Mouse (Mus musculus) hindbrain, embryonic 11.5 days (tissue): ENCODE measurements around the gene Mzf1. TPM values are rescaled to one million over a fixed set of nuclear protein-coding genes. Genes with fewer than 3 reads are reported as not detected.
A peak's percentile ranks its signal among the peaks of the same experiment; 100 is the strongest.

ENCODE experiments used
- ATAC-seq: fragments of 200-750 bp; cut with Nextera tagmentation; 2 replicates; pipeline ENCODE4 v1.8.0; 2017; ENCODE audit warnings: mild to moderate bottlenecking, moderate TSS enrichment, moderate library complexity; ENCODE audit not compliant: low FRiP score
- DNase-seq: peaks from one replicate; pipeline ENCODE4 v3.0.0-alpha.2; 2015; ENCODE audit warnings: low spot score
- H3K27ac ChIP-seq: fragments of 300-500 bp; sonication (generic); 2 replicates; pipeline ENCODE4 v1.5.1; 2014; ENCODE audit warnings: mild to moderate bottlenecking, low read depth, low read length
- H3K27me3 ChIP-seq: fragments of 300-500 bp; sonication (generic); 2 replicates; pipeline ENCODE4 v1.6.1; 2014; ENCODE audit warnings: mild to moderate bottlenecking, low read length, moderate library complexity, mixed read lengths; ENCODE audit not compliant: control insufficient read depth, insufficient read depth
- H3K36me3 ChIP-seq: fragments of 300-500 bp; sonication (generic); 2 replicates; pipeline ENCODE4 v1.6.1; 2014; ENCODE audit warnings: mild to moderate bottlenecking, low read length, moderate library complexity, mixed read lengths; ENCODE audit not compliant: control insufficient read depth, insufficient read depth
- H3K4me1 ChIP-seq: fragments of 300-500 bp; sonication (generic); replicated peaks from 2 replicates; pipeline ENCODE4 v1.6.1; 2014; ENCODE audit warnings: low read length, mixed read lengths; ENCODE audit not compliant: control insufficient read depth, insufficient read depth
- H3K4me2 ChIP-seq: fragments of 300-500 bp; sonication (generic); replicated peaks from 2 replicates; pipeline ENCODE4 v1.6.1; 2014; ENCODE audit warnings: mild to moderate bottlenecking, low read depth, low read length
- H3K4me3 ChIP-seq: fragments of 300-500 bp; sonication (generic); 2 replicates; pipeline ENCODE4 v1.5.1; 2014; ENCODE audit warnings: low read depth, low read length
- H3K9ac ChIP-seq: fragments of 300-500 bp; sonication (generic); 2 replicates; pipeline ENCODE4 v1.6.1; 2014; ENCODE audit warnings: low read depth, low read length
- H3K9me3 ChIP-seq: fragments of 300-500 bp; sonication (generic); 2 replicates; pipeline ENCODE4 v1.6.1; 2016; ENCODE audit warnings: low read length; ENCODE audit not compliant: control insufficient read depth
- WGBS: fragments of 180-500 bp; shearing (Covaris S2); extraction: QIAGEN DNeasy Blood & Tissue Kit; methylation state at CpG from one replicate; pipeline ENCODE4 v1.1.7; 2014; 5-methylcytosine and 5-hydroxymethylcytosine counted together
- polyA plus RNA-seq: library from polyadenylated mRNA; unstranded; fragments of >200 nt; fragmentation: Nextera tagmentation; extraction: Ambion mirVana; gene quantifications from 2 replicates; pipeline ENCODE4 v1.2.1, GENCODE M21; 2014

The Mzf1 gene
- polyA plus RNA-seq, 1 experiment from 2014 or later = 2.4 TPM

- no peak overlapping the region for H3K4me3 ChIP-seq
- H3K27me3 ChIP-seq = peaks cover 35% of the 10 kb centered on the region
- H3K9ac ChIP-seq = no peak overlapping the region
- peak; percentile 64 for ATAC-seq
- peaks cover 8% of the 10 kb centered on the region; the same call in 1 of the 2 replicates for H3K4me1 ChIP-seq
- H3K27ac ChIP-seq = no peak overlapping the region
- DNase-seq = peak; percentile 76
- no peaks in the 10 kb centered on the region for H3K36me3 ChIP-seq
- 13% methylated on average over 2 of the region's 2 CpGs for WGBS
- no peaks in the 10 kb centered on the region for H3K9me3 ChIP-seq
- H3K4me2 ChIP-seq = no peak overlapping the region
Measured at GRCm38 (mm10) chr7:13046084-13046483, 8.5 kb downstream of the Mzf1 start.

- Histone ChIP-seq H3K36me3 (no peaks in the 10 kb centered on the region), H3K4me3 (peak overlapping the region; percentile 40), H3K4me2 (peak overlapping the region; percentile 92), H3K27ac (no peak overlapping the region), H3K27me3 (peaks cover 35% of the 10 kb centered on the region), H3K9me3 (no peaks in the 10 kb centered on the region), H3K9ac (peak overlapping the region; percentile 66), H3K4me1 (peaks cover 8% of the 10 kb centered on the region; the same call in 1 of the 2 replicates)
- ATAC-seq (peak; percentile 15; the same call in 1 of the 2 replicates), DNase-seq (no peak)
- WGBS = 4% methylated on average over 23 of the region's 23 CpGs
Measured at GRCm38 (mm10) chr7:13044254-13044625, 10.3 kb downstream of the Mzf1 start.

GRCm38 (mm10) chr7:13043445-13044253 is 10.9 kb downstream of the Mzf1 start:
- H3K27me3 ChIP-seq = peaks cover 35% of the 10 kb centered on the region
- WGBS = 6% methylated on average over 85 of the region's 88 CpGs
- H3K9ac ChIP-seq = peak overlapping the region; percentile 66
- H3K9me3 ChIP-seq = no peaks in the 10 kb centered on the region
- H3K27ac ChIP-seq = no peak overlapping the region
- H3K4me1 ChIP-seq = peaks cover 10% of the 10 kb centered on the region; the same call in 1 of the 2 replicates
- ATAC-seq (peak; percentile 44), DNase-seq (peak; percentile 62)
- peak overlapping the region; percentile 92 for H3K4me2 ChIP-seq
- H3K4me3 ChIP-seq = peak overlapping the region; percentile 40
- no peaks in the 10 kb centered on the region for H3K36me3 ChIP-seq

- Histone ChIP-seq H3K4me3 (peak overlapping the region; percentile 40), H3K9ac (no peak overlapping the region), H3K27me3 (peaks cover 35% of the 10 kb centered on the region)
Measured at GRCm38 (mm10) chr7:13043120-13043444, 11.5 kb downstream of the Mzf1 start.

GRCm38 (mm10) chr7:13042511-13042910 is 12.1 kb downstream of the Mzf1 start:
- Histone ChIP-seq H3K36me3 (no peaks in the 10 kb centered on the region), H3K9ac (no peak overlapping the region), H3K4me1 (peaks cover 10% of the 10 kb centered on the region; the same call in 1 of the 2 replicates), H3K27ac (no peak overlapping the region), H3K9me3 (no peaks in the 10 kb centered on the region), H3K27me3 (peaks cover 35% of the 10 kb centered on the region), H3K4me3 (no peak overlapping the region), H3K4me2 (no peak overlapping the region)
- 78% methylated on average over 6 of the region's 6 CpGs for WGBS
- ATAC-seq (no peak), DNase-seq (no peak)

More at GRCm38 (mm10) chr7:13043120-13043444, 11.5 kb downstream of the Mzf1 start:
- H3K4me1 ChIP-seq = peaks cover 10% of the 10 kb centered on the region; the same call in 1 of the 2 replicates
- WGBS = 38% methylated on average over 16 of the region's 16 CpGs
- ATAC-seq (no peak), DNase-seq (no peak)
- no peaks in the 10 kb centered on the region for H3K36me3 ChIP-seq
- no peaks in the 10 kb centered on the region for H3K9me3 ChIP-seq
- no peak overlapping the region for H3K27ac ChIP-seq
- H3K4me2 ChIP-seq = peak overlapping the region; percentile 92; the same call in 1 of the 2 replicates

GRCm38 (mm10) chr7:13041256-13041655 is 13.3 kb downstream of the Mzf1 start:
- Histone ChIP-seq H3K36me3 (no peaks in the 10 kb centered on the region), H3K27ac (no peak overlapping the region), H3K9me3 (no peaks in the 10 kb centered on the region), H3K4me2 (no peak overlapping the region), H3K4me3 (no peak overlapping the region), H3K27me3 (peaks cover 35% of the 10 kb centered on the region), H3K4me1 (peaks cover 14% of the 10 kb centered on the region), H3K9ac (no peak overlapping the region)
- 60% methylated on average over 1 of the region's 1 CpGs for WGBS
- DNase-seq (no peak), ATAC-seq (no peak)

- 83% methylated on average over 1 of the region's 1 CpGs for WGBS
- 0 out of 2 replicates have a peak, but pooled peaks cover 2% of the 10 kb centered on the region for H3K36me3 ChIP-seq
- peaks cover 11% of the 10 kb centered on the region for H3K4me1 ChIP-seq
- no peak for ATAC-seq
- no peak for DNase-seq
- no peak overlapping the region for H3K27ac ChIP-seq
- H3K27me3 ChIP-seq = peaks cover 25% of the 10 kb centered on the region
- H3K4me2 ChIP-seq = no peak overlapping the region; the same call in 1 of the 2 replicates
- peak overlapping the region; percentile 68; the same call in 1 of the 2 replicates for H3K4me3 ChIP-seq
- peak overlapping the region; percentile 87; the same call in 1 of the 2 replicates for H3K9ac ChIP-seq
- no peaks in the 10 kb centered on the region for H3K9me3 ChIP-seq
Measured at GRCm38 (mm10) chr7:13039181-13039580, 15.4 kb downstream of the Mzf1 start.

GRCm38 (mm10) chr7:13038621-13039169 is 15.9 kb downstream of the Mzf1 start:
- Histone ChIP-seq H3K9ac (peak overlapping the region; percentile 87), H3K36me3 (0 out of 2 replicates have a peak, but pooled peaks cover 2% of the 10 kb centered on the region), H3K27ac (peak overlapping the region; percentile 98), H3K9me3 (no peaks in the 10 kb centered on the region), H3K4me2 (peak overlapping the region; percentile 71), H3K27me3 (peaks cover 20% of the 10 kb centered on the region), H3K4me3 (peak overlapping the region; percentile 68), H3K4me1 (peaks cover 13% of the 10 kb centered on the region; the same call in 1 of the 2 replicates)
- WGBS = 27% methylated on average over 15 of the region's 15 CpGs
- no peak for DNase-seq
- ATAC-seq = no peak
